Mouse (Mus musculus): Measurements from ENCODE around the gene Prmt6.

The Prmt6 gene

DNA sequence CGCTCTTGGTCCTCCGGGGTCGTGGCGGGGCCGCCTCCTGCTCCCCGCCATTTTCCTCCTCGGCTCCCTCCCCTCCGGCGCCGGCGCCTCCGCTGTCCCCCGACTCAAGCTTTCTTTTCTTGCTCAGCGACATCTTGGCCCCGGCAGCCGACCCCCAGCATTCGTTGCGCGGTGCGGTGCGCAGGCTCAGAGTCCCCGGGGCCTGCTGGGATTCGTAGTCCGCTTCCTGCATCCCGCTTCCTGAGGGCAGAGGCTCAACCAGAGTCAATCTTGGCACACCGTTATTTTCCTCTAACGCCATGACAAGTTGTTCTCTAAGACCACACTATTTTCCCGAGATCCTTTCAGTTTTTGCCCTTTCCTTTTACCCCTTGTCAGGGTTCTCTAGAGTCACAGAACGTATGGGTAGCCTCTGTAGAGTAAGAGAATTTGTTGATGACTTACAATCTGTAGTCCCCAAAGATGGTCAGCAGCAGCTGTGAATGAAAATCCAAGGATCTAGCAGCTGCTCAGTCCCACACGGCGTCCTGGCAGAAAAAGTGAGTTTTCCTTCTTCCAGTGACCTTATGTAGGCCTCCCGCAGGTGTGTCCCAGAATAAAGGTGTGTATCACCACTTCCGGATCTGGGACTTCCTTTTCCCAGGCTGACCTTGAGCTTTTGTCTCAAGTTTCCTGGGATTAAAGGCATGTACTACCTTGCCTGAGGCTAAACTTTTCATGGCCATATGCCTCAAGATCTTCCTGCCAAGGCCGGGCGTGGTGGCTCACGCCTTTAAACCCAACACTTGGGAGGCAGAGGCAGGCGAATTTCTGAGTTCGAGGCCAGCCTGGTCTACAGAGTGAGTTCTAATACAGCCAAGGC is at the start of gene Prmt6:
TSS of gene Prmt6 (minus strand) at position 160 of the 862 bp plus-strand sequence.
- peak; percentile 93 for DNase-seq

DNA sequence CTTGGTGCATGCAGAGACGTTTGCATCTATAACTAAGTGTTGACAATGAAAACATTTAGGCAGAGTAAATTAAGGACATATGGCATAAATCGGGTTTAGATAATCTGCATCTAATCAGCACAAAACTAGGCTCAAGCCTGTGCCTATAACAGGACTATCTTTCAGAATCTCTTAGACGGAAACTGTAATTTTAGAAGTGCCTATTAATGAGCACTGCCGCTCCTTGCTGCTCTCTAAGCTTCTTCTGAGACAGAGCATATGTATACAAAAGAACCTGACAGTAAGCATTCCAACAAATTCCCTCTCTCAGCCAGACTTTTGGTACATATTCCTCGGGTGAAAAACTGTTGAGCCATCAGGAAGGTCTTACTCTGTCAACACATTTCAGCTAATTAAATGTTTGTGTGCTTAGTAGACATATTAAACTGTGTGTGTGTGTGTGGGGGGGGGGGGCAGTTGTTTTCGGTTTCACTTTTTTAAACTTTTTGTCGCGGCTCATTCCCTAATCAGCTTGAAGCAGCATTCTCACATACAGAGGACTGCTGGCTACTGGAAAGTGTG is 39.8 kb upstream of the Prmt6 start:
- no peak for DNase-seq

DNA sequence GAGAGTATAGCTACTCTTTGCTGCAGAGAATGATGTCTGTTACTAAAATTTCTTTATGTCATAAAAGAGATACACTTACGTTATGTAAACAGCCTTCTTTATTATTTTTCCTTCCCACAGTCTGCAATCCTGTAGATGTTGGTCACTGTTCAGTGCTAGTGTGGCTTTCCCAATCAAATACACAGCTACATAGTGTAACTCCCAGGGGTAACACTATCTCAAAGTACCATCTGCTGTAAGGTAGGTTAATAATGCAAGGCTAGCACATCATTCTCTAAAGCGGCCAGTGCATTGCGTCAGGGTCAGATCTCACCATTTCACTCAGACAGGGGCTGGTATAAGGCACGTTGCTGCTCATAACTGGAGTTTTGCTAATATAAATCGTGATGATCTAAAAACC is 31.9 kb upstream of the Prmt6 start:
- no peak for DNase-seq

DNA sequence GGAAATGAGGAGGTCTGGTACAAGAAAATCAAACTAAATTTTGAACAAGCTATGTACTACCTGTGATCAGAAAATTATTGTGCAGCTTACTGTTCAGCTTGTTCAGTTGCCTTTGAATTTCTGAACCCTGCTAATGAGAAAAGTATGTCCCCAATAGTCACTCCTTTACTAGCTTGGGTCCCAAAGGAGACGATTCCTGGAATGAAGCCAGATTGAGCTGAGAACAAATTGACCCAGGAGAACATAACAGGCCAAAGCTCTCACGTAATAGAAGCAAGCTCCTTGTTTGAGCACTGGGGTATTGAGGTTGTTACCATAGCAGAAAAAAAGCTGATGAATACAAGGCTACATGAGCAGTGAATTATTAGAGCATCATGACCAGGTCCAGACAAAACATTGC is 17.0 kb upstream of the Prmt6 start:
- DNase-seq = no peak

DNA sequence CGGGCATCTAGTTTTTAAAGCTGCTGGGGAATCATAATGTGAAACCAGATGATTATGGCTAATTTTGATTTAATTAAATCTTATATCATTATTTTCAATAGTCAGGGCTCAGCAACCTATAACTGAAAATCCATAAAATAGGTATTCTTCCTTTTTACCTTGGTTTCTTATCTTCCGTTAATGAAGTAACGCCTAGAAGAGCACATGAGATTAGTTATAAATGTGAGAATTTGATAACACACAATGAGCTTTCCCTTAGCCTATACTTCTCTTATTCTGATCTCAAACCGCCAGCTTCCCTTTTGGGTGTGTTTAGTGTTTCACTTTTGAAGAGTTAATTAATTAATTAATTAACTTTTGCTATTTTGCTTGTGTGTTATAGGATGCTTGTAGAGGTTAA is 2.3 kb upstream of the Prmt6 start:
- no peak for DNase-seq

DNA sequence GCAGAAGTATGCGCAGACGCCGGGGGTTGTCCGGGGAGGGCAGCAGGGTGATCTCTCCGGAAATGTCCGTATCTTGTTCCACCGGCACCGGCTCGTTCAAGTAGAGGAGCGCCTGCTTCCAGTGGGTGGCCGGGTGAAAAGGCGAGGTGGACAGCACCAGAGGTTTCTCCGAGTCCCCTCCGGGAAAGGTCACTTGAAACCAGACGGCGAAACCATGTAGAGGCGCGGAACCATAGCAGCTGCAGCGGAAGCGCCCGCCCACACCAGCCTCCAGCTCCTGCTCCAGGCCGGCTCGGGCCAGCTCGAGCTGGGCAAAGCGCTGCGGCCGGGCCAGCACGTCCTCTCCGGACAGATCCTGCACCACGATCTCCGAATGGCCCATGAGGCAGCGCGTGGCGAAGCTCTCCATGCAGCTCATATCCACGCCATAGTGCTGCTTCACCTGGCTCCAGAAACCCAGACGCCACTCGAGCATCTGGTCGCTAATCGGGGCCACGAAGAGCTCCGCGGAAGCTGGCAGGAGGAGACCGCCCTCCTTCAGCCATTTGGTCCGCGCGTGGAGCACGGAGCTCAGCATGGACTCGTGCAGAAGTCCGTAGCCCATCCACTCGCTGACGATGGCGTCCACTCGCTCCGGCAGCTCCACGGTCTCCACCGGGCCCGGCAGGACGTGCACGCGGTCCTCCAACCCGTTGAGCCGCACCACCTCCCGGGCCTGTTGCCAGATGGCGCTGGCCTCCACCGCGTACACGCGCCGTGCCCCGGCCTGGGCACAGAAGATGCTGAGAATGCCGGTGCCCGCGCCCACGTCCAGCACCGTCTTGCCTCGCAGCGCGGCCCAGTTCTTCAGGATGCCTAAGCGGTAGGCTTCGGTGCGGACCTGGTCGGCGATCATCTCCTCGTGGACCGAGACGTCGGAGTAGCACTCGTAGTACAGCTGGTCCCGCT is 633 bp downstream of the Prmt6 start:
- peak; percentile 89 to 91 for DNase-seq

DNA sequence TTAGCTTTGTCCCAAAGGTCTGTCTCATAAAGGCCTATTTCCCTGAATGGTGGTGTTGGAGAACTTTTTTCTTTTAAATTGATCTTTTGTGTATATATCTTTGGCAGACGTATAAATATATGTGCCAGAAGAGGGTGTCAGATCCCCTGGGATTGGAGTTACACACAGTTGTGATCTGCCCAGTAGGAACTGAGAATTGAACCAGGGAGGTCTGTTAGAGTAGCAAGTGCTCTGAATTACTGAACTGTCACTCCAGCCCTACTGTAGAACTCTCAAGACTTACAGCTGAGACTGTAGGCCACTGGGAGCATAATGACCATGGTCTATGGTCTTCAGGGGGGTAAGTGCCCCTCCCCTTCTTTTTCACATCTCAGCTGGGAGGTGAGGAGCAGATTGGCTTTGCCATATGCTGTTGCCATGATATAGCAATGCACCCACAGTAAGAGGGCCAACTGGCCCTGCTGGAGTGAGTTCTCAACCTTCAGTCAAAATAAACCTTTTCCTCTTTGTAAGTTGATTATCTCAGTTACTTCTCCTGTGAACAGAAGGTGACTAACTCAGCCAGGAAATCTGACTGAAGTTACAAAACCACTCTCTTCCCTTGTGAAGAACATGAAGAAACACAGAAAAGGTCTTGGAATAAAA is 13.9 kb downstream of the Prmt6 start:
- DNase-seq = peak in 1 of 2 experiments; percentile 11
